Mouse (Mus musculus) bone marrow, adult 2 months (tissue): ENCODE measurements around the gene Kcne3.

Experiments used
- CTCF ChIP-seq: fragments of 200-500 bp; IDR thresholded peaks from 2 replicates; pipeline ENCODE4 v1.5.1; 2011; ENCODE audit warnings: low read length, control low read depth; ENCODE audit not compliant: control insufficient read depth, insufficient read depth
- POLR2A ChIP-seq: fragments of 200-500 bp; IDR thresholded peaks from 2 replicates; pipeline ENCODE4 v1.6.1; 2011; ENCODE audit warnings: low read depth, mild to moderate bottlenecking, control low read depth, low read length, borderline replicate concordance; ENCODE audit not compliant: control insufficient read depth

DNA sequence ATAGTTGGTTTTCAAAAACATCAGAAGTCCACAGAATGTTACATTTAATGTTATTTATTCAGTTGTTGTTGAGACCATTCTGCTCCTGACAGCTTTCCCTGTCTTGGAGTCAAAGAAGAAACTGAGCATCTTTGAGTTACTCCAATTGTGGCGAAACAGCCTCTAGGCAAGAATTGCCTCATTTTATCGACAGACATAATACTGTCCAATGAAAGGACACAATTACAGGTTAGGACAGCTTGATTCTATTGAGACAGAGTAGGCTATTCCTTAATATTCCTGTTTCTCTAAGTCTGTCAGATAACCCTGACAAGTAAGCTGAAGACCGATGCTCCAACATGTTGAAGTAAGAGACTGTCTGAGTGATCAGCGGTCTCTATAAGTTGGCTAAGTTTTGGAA lies 38.2 kb upstream of the Kcne3 start:
- TF ChIP-seq POLR2A (no peak), CTCF (no peak)
